Mouse (Mus musculus): ENCODE measurements around the gene Coro1c. TPM values are rescaled to one million over a fixed set of nuclear protein-coding genes. Genes with fewer than 3 reads are reported as not detected.

Gene Coro1c
- polyA plus RNA-seq, 1 experiment from 2014 or later, result 116 TPM

- Histone ChIP-seq H3K4me1 (replicated peaks; ENCODE audit: control insufficient read depth, insufficient read depth, low read length) (peaks cover 13% of the 10 kb centered on the region), H3K4me2 (replicated peaks; ENCODE audit: low read depth) (0 out of 2 replicates have a peak overlapping the region, but pooled peaks have one; percentile 81), H3K27me3 (replicated peaks; ENCODE audit: control insufficient read depth, insufficient read depth, low read length) (no peaks in the 10 kb centered on the region), H3K36me3 (ENCODE audit: control insufficient read depth, insufficient read depth) (no peaks in the 10 kb centered on the region), H3K27ac (ENCODE audit: low read depth, low read length) (no peak overlapping the region), H3K9me3 (ENCODE audit: control insufficient read depth) (no peaks in the 10 kb centered on the region), H3K9ac (ENCODE audit: low read depth, low read length) (no peak overlapping the region), H3K4me3 (ENCODE audit: low read depth, low read length) (no peak overlapping the region)
- no peak for TF ChIP-seq CTCF (IDR thresholded peaks at IDR 0.05; ENCODE audit: low read depth)
- no peak for ATAC-seq
- 21% methylated on average over 4 of the region's 4 CpGs for WGBS
These were observed 3.6 kb downstream of the Coro1c start for GRCm38 (mm10) chr5:113904987-113905386.

DNA sequence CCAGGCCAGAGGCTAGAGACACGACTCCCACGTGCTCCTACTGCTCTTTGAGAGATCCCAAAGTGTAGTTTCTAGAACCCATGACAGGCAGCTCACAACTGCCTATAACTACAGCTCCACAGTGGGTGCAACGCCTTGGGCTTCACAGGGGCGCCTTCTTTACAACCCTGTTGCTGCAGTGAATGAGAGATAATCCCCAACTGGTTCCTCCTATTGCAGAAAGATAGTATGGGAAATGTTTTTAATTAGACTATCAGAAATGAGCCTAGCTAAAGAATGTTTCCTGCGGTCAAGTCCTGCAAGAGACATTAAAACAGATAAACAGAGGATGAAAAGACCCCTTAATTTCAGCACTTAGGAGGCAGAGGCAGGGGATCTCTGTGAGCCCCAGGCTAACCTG is 5.6 kb downstream of the Coro1c start:
- TF ChIP-seq CTCF (IDR thresholded peaks at IDR 0.05; ENCODE audit: low read depth), result no peak

DNA sequence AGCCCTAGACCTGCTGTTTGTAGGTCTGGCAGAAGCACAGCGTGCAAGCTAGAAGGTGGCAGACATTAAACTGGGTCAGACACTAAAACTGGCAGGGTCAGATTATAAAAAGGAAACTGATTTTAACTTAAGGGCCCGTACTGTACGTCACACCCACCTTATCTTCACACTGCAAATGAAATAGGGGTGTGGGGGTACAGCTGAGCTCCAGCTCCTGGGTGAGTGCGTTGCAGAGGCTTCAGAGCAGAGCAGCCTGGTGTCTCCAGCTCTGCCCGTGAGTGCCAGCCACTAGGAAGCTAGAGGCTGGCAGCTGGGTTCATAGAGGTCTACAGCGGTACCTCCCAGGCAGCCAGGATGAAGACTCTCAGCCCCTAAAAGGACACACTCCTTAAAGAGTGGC is 6.5 kb downstream of the Coro1c start:
- WGBS, result 32% methylated on average over 6 of the region's 6 CpGs
- Histone ChIP-seq H3K4me3 (ENCODE audit: low read depth, low read length) (no peak overlapping the region), H3K36me3 (ENCODE audit: control insufficient read depth, insufficient read depth) (no peaks in the 10 kb centered on the region), H3K27me3 (replicated peaks; ENCODE audit: control insufficient read depth, insufficient read depth, low read length) (no peaks in the 10 kb centered on the region), H3K9ac (ENCODE audit: low read depth, low read length) (peak overlapping the region; percentile 2; the same call in 1 of the 2 replicates), H3K27ac (ENCODE audit: low read depth, low read length) (no peak overlapping the region), H3K9me3 (ENCODE audit: control insufficient read depth) (no peaks in the 10 kb centered on the region), H3K4me1 (replicated peaks; ENCODE audit: control insufficient read depth, insufficient read depth, low read length) (peaks cover 13% of the 10 kb centered on the region), H3K4me2 (replicated peaks; ENCODE audit: low read depth) (peak overlapping the region; percentile 9; the same call in 1 of the 2 replicates)
- ATAC-seq, result no peak
- no peak for TF ChIP-seq CTCF (IDR thresholded peaks at IDR 0.05; ENCODE audit: low read depth)

More for the DNA sequence above, 5.6 kb downstream of the Coro1c start:
- Histone ChIP-seq H3K4me2 (replicated peaks; ENCODE audit: low read depth) (no peak overlapping the region), H3K4me3 (ENCODE audit: low read depth, low read length) (no peak overlapping the region), H3K9ac (ENCODE audit: low read depth, low read length) (no peak overlapping the region), H3K27me3 (replicated peaks; ENCODE audit: control insufficient read depth, insufficient read depth, low read length) (no peaks in the 10 kb centered on the region), H3K9me3 (ENCODE audit: control insufficient read depth) (no peaks in the 10 kb centered on the region), H3K36me3 (ENCODE audit: control insufficient read depth, insufficient read depth) (no peaks in the 10 kb centered on the region), H3K27ac (ENCODE audit: low read depth, low read length) (no peak overlapping the region), H3K4me1 (replicated peaks; ENCODE audit: control insufficient read depth, insufficient read depth, low read length) (peaks cover 13% of the 10 kb centered on the region)
- ATAC-seq, result no peak
- 46% methylated on average over 5 of the region's 5 CpGs for WGBS

GRCm38 (mm10) chr5:113901074-113901571 is 7.4 kb downstream of the Coro1c start:
- no peak overlapping the region for H3K27ac ChIP-seq (ENCODE audit: low read depth, low read length)
- H3K4me3 ChIP-seq (ENCODE audit: low read depth, low read length), result no peak overlapping the region
- no peaks in the 10 kb centered on the region for H3K36me3 ChIP-seq (ENCODE audit: control insufficient read depth, insufficient read depth)
- peak overlapping the region; percentile 37; the same call in 1 of the 2 replicates for H3K4me2 ChIP-seq (replicated peaks; ENCODE audit: low read depth)
- H3K9ac ChIP-seq (ENCODE audit: low read depth, low read length), result 0 out of 2 replicates have a peak overlapping the region, but pooled peaks have one; percentile 2
- H3K4me1 ChIP-seq (replicated peaks; ENCODE audit: control insufficient read depth, insufficient read depth, low read length), result peaks cover 13% of the 10 kb centered on the region
- H3K27me3 ChIP-seq (replicated peaks; ENCODE audit: control insufficient read depth, insufficient read depth, low read length), result no peaks in the 10 kb centered on the region
- no peak for TF ChIP-seq CTCF (IDR thresholded peaks at IDR 0.05; ENCODE audit: low read depth)
- H3K9me3 ChIP-seq (ENCODE audit: control insufficient read depth), result no peaks in the 10 kb centered on the region
- ATAC-seq, result no peak
- WGBS, result 42% methylated on average over 8 of the region's 8 CpGs

GRCm38 (mm10) chr5:113899543-113899942 is 9.0 kb downstream of the Coro1c start:
- Histone ChIP-seq H3K27me3 (replicated peaks; ENCODE audit: control insufficient read depth, insufficient read depth, low read length) (no peaks in the 10 kb centered on the region), H3K9ac (ENCODE audit: low read depth, low read length) (no peak overlapping the region), H3K27ac (ENCODE audit: low read depth, low read length) (no peak overlapping the region; the same call in 1 of the 2 replicates), H3K9me3 (ENCODE audit: control insufficient read depth) (no peaks in the 10 kb centered on the region), H3K4me3 (ENCODE audit: low read depth, low read length) (no peak overlapping the region), H3K36me3 (ENCODE audit: control insufficient read depth, insufficient read depth) (no peaks in the 10 kb centered on the region), H3K4me1 (replicated peaks; ENCODE audit: control insufficient read depth, insufficient read depth, low read length) (peaks cover 7% of the 10 kb centered on the region), H3K4me2 (replicated peaks; ENCODE audit: low read depth) (no peak overlapping the region)
- 88% methylated on average over 12 of the region's 12 CpGs for WGBS
- no peak for ATAC-seq
- no peak for TF ChIP-seq CTCF (IDR thresholded peaks at IDR 0.05; ENCODE audit: low read depth)

DNA sequence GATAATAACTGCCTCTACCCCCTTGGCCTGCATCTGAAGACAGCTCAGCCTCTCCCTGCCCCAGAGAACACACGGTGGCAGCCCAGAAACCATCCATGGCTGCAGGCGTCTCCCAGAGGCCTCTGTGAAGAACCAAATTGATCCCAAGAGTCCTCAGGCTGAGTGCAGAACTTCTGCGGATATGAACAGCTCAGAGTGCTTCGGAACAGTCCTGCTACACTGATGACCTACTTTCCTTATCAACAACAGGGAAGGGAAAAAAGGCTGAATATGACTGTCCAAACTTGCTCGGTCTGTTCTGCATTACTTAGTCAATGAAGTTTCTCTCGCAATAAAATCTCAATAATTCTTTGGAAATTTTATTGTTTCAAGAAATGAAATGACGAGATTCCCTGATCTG is 16.6 kb downstream of the Coro1c start:
- Histone ChIP-seq H3K9ac (ENCODE audit: low read depth, low read length) (no peak overlapping the region), H3K4me3 (ENCODE audit: low read depth, low read length) (no peak overlapping the region), H3K27ac (ENCODE audit: low read depth, low read length) (no peak overlapping the region), H3K27me3 (replicated peaks; ENCODE audit: control insufficient read depth, insufficient read depth, low read length) (no peaks in the 10 kb centered on the region), H3K9me3 (ENCODE audit: control insufficient read depth) (no peaks in the 10 kb centered on the region), H3K4me1 (replicated peaks; ENCODE audit: control insufficient read depth, insufficient read depth, low read length) (peaks cover 11% of the 10 kb centered on the region), H3K36me3 (ENCODE audit: control insufficient read depth, insufficient read depth) (no peaks in the 10 kb centered on the region), H3K4me2 (replicated peaks; ENCODE audit: low read depth) (no peak overlapping the region)
- no peak for TF ChIP-seq CTCF (IDR thresholded peaks at IDR 0.05; ENCODE audit: low read depth)
- no peak for ATAC-seq
- WGBS, result 43% methylated on average over 7 of the region's 7 CpGs

All from intestine, postnatal 0 days (tissue).